Mouse (Mus musculus) cerebellum, adult 2 months (tissue): ENCODE measurements around the gene Dpt.

ENCODE experiments used
- CTCF ChIP-seq: fragments of 200-500 bp; IDR thresholded peaks from 2 replicates; pipeline ENCODE4 v1.5.1; 2011; ENCODE audit warnings: low read depth, mild to moderate bottlenecking, control low read depth, low read length, moderate library complexity, borderline replicate concordance; ENCODE audit not compliant: insufficient read depth
- POLR2A ChIP-seq: fragments of 200-500 bp; IDR thresholded peaks from 2 replicates; pipeline ENCODE4 v1.6.1; 2011; ENCODE audit warnings: low read length, control low read depth, borderline replicate concordance; ENCODE audit not compliant: insufficient read depth

GRCm38 (mm10) chr1:164815330-164815729 lies 18.9 kb downstream of the Dpt start:
- TF ChIP-seq POLR2A (no peak), CTCF (no peak)
